Mouse (Mus musculus) olfactory bulb, adult 2 months (tissue): ENCODE data around the gene Csnk1g2. TPM values are rescaled to one million over a fixed set of nuclear protein-coding genes. Genes with fewer than 3 reads are reported as not detected.

Source experiments
- H3K27ac ChIP-seq: fragments of 200-500 bp; 2 replicates; pipeline ENCODE4 v1.5.1; 2012; ENCODE audit warnings: low read depth, low read length; ENCODE audit not compliant: insufficient read depth
- H3K4me1 ChIP-seq: fragments of 200-500 bp; 2 replicates; pipeline ENCODE4 v1.6.1; 2012; ENCODE audit warnings: low read length; ENCODE audit not compliant: control insufficient read depth, insufficient read depth
- H3K4me3 ChIP-seq: fragments of 200-500 bp; 2 replicates; pipeline ENCODE4 v1.5.1; 2012; ENCODE audit warnings: mild to moderate bottlenecking, low read depth, low read length, moderate library complexity; ENCODE audit not compliant: insufficient read depth
- CTCF ChIP-seq: fragments of 200-500 bp; IDR thresholded peaks from 2 replicates; pipeline ENCODE4 v1.5.1; 2012; ENCODE audit warnings: low read depth, mild to moderate bottlenecking, low read length, moderate library complexity; ENCODE audit not compliant: insufficient read depth
- POLR2A ChIP-seq: fragments of 200-500 bp; IDR thresholded peaks from 2 replicates; pipeline ENCODE4 v1.6.1; 2012; ENCODE audit warnings: mild to moderate bottlenecking, low read depth, low read length, moderate library complexity; ENCODE audit not compliant: insufficient read depth
- WGBS: fragments of 180-500 bp; shearing (Covaris S2); methylation state at CpG from one replicate; pipeline ENCODE4 v1.1.7; 2018; 5-methylcytosine and 5-hydroxymethylcytosine counted together
- polyA plus RNA-seq: library from polyadenylated mRNA; stranded (reverse); fragments of >200 nt; gene quantifications from 2 replicates; pipeline ENCODE4 v1.2.4, GENCODE M21; 2012; ENCODE audit warnings: low replicate concordance; ENCODE audit not compliant: missing spikeins, insufficient read depth, insufficient read length

Gene Csnk1g2
- polyA plus RNA-seq, 1 experiment = 431 TPM

DNA sequence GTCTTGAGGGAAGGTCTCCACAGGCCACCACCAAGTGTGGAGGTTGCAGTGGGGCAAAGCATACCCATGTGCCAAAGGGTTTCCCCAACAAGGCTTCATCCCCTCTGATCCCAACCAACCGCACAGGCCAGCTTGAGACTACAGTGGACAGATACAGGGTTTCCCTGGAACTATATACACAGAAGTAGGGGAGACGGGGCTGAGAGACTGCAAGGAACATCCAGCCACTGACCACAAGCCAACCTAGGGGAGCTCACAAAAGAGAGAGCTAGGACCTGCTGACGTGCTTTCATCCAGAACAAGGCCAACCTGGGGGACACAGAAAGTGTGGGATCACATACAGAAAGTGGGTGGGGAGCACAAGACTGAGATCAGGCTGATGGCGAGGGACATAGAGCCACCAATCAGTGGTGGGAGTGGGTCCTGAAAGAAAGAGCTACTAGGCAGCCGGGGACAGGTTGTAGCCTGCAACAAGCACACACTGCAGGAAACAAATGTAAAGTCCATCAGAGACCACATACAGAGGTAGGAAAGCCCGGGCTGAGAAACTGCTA is 52.3 kb downstream of the Csnk1g2 start:
- TF ChIP-seq POLR2A (no peak), CTCF (no peak)
- Histone ChIP-seq H3K4me1 (peaks cover 59% of the 10 kb centered on the region), H3K4me3 (peak overlapping the region; percentile 72), H3K27ac (peak overlapping the region; percentile 19; the same call in 1 of the 2 replicates)
- 3% methylated on average over 6 of the region's 6 CpGs for WGBS

- peaks cover 55% of the 10 kb centered on the region for H3K4me1 ChIP-seq
- peak overlapping the region; percentile 53 for H3K27ac ChIP-seq
- H3K4me3 ChIP-seq = peak overlapping the region; percentile 72
- under 1% methylated on average over 54 of the region's 54 CpGs for WGBS
- TF ChIP-seq CTCF (no peak), POLR2A (no peak)
These were observed 53.0 kb downstream of the Csnk1g2 start for GRCm38 (mm10) chr10:80675405-80676197.

DNA sequence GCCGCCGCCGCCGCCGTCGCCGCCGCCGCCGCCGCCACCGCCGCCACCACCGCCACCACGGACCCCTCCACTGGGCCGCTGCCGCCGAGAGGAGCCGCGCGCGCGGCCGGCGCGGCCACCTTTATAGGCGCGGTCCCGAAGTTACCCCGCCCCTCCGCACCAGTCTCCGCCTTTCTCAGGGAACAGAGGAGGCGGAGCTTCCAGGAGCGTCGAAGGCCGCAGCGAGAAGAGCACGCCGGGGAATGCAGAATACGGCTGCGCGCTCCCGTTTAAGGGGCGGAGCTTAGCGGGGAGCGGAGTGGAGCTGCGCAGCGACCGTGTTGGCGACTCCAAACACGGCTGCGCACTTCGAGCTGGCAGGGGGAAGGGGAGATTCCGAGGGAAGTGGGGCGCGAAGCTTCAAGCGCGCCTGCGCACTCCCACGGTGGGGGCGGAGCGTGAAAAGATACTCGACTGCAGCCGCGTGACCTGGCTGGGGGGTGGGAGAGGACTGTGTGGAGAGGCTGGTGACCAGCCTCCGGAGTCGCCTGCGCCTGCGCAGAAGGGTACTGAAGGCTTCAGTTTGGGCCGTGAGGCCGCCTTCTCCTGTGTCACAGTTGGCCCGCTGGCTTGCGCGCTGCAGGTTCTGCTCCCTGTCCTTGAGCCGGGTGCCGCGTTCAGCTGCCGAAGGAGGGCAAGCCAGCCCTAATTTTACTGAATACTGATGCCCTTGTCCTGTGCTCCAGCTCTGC is 53.7 kb downstream of the Csnk1g2 start:
- TF ChIP-seq POLR2A (peak; percentile 98), CTCF (no peak)
- Histone ChIP-seq H3K4me1 (peaks cover 55% of the 10 kb centered on the region), H3K27ac (peak overlapping the region; percentile 98), H3K4me3 (peak overlapping the region; percentile 72)
- under 1% methylated on average over 78 of the region's 78 CpGs for WGBS

DNA sequence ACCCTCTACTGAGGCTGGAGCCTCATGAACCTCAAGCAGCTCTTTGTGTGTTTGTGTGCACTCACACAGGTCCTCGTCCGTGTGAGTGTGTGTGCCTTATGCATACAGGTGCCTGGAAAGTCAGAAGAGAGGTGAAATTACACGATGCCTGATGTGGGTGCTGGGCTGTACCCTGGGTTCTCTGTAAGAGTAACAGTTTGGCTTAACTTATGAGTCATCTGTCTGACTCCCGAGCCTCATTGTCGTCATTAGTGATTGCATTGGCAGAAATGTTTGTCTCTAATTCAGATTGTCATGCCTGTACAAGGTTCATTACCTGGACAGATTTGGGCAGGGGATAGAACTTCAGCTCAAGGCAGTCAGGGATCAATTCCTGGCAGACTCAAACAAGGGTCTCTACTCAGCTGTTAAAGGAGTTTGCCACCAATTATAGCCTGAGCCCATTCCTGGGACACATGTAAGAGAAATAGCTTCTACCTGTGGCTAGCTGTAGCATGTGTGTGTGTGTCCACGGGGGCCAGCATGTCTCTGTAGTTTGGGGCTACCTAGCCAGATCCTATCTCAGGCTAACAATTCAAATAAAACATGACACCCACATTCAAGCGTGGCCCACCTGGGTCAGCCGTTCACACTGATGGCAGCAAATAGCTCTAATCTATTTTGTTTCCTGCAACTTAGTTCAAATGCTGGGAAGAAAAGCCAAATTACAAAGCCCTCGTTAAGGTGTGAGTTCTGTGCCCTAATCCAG is 54.7 kb downstream of the Csnk1g2 start:
- H3K4me3 ChIP-seq = peak overlapping the region; percentile 56
- H3K27ac ChIP-seq = peak overlapping the region; percentile 98
- H3K4me1 ChIP-seq = peaks cover 50% of the 10 kb centered on the region
- 22% methylated on average over 9 of the region's 9 CpGs for WGBS
- TF ChIP-seq POLR2A (no peak), CTCF (no peak)

DNA sequence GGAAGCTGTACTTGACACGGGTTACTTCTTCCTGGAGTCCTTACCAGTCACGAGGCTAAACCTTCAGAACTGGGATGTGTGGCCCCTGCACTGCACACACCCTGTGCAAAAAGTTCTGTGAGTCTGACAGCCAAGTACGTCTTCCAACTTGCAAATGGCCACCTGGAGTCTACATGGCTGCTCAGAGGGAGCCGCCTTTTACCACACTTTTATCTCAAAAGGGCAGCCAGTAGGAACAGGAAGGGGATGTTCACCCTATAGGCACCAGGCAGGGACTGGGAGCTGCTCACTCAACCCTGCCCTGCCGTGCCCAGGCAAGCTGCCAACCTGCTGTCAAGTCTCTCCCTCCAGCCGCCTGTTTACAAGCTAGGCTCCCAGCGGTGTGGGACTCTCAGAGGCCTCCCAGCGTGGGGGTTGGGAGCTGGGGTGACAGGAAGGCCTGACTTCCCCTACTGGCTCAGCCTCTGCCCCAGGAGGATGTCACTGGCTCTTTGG is 55.4 kb downstream of the Csnk1g2 start, which contains the start of gene Mknk2:
Gene Mknk2 (minus strand): TSS at position 171 of the 495 bp plus-strand sequence.
- H3K4me3 ChIP-seq = peak within 1 kb of the TSS; percentile 56
- H3K4me1 ChIP-seq = peaks cover 47% of the 10 kb centered on the region
- WGBS = 6% methylated on average over 8 of the region's 8 CpGs
- peak within 1 kb of the TSS; percentile 98 for H3K27ac ChIP-seq
- TF ChIP-seq CTCF = no peak

- 44% methylated on average over 10 of the region's 10 CpGs for WGBS
- H3K27ac ChIP-seq = peak overlapping the region; percentile 98
- peaks cover 40% of the 10 kb centered on the region for H3K4me1 ChIP-seq
- no peak overlapping the region for H3K4me3 ChIP-seq
- no peak for TF ChIP-seq POLR2A
- TF ChIP-seq CTCF = no peak
These were observed 56.2 kb downstream of the Csnk1g2 start for GRCm38 (mm10) chr10:80678601-80679377.

DNA sequence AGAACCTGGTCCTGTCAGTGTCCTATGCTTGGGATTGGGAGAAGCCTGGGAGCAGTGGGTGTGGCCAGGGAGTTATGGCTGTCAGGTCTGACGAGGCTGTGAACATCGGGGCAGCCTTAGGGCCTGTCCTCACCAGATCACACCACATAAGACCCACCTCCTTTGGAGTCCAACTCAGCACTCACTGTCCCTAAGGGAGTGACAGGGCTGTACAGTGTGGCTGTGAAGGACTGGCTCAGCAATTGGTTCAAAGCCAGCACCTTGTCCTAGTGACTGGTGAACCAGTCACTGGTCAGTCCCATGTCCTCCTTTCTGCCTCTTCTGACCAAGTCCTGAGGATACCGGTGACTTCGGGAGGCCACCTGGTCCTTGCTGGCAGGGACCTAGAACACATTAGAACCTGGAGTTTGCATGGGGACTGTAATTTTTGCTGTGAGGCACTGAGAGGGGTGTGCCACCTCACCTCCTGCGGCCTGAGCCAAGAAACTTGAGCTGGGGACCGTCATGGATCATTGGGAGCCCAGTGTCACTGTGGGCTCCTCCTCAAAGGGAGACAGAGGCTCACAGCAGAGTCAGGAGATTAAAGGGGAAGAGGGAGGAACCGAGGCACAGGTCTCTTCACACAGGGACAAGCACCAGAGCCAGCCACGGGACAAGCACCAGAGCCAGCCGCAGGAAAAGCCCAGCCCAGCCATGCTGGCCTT is 57.1 kb downstream of the Csnk1g2 start:
- WGBS = 64% methylated on average over 9 of the region's 9 CpGs
- Histone ChIP-seq H3K4me1 (peaks cover 31% of the 10 kb centered on the region), H3K4me3 (no peak overlapping the region), H3K27ac (no peak overlapping the region)
- no peak for TF ChIP-seq CTCF
- no peak for TF ChIP-seq POLR2A

GRCm38 (mm10) chr10:80680260-80680696 is 57.6 kb downstream of the Csnk1g2 start:
- TF ChIP-seq POLR2A (no peak), CTCF (no peak)
- Histone ChIP-seq H3K27ac (no peak overlapping the region), H3K4me1 (peaks cover 27% of the 10 kb centered on the region), H3K4me3 (no peak overlapping the region)
- WGBS = 80% methylated on average over 2 of the region's 2 CpGs
